Mouse (Mus musculus) limb, embryonic 14.5 days (tissue): ENCODE data around the gene Pdlim4. TPM values are rescaled to one million over a fixed set of nuclear protein-coding genes. Genes with fewer than 3 reads are reported as not detected.

Experiments
- ATAC-seq: fragments of 200-750 bp; cut with Nextera tagmentation; 2 replicates; pipeline ENCODE4 v1.8.0; 2017; ENCODE audit warnings: low read depth, moderate number of reproducible peaks, moderate TSS enrichment; ENCODE audit not compliant: low FRiP score
- DNase-seq: peaks from one replicate; pipeline ENCODE4 v3.0.0-alpha.2; 2015; ENCODE audit warnings: low spot score
- H3K27ac ChIP-seq: fragments of 300-500 bp; sonication (generic); replicated peaks from 2 replicates; pipeline ENCODE4 v1.5.1; 2014; ENCODE audit warnings: low read depth, mild to moderate bottlenecking, low read length, moderate library complexity, mixed read lengths
- H3K27me3 ChIP-seq: fragments of 300-500 bp; sonication (generic); 2 replicates; pipeline ENCODE4 v1.6.1; 2014; ENCODE audit warnings: low read length, mixed read lengths; ENCODE audit not compliant: control insufficient read depth, insufficient read depth
- H3K36me3 ChIP-seq: fragments of 300-500 bp; sonication (generic); 2 replicates; pipeline ENCODE4 v1.6.1; 2014; ENCODE audit warnings: mild to moderate bottlenecking, low read length, moderate library complexity, mixed read lengths; ENCODE audit not compliant: control insufficient read depth, insufficient read depth
- H3K4me1 ChIP-seq: fragments of 300-500 bp; sonication (generic); 2 replicates; pipeline ENCODE4 v1.6.1; 2014; ENCODE audit warnings: antibody characterized with exemption, low read length, mixed read lengths; ENCODE audit not compliant: control insufficient read depth, insufficient read depth
- H3K4me2 ChIP-seq: fragments of 300-500 bp; sonication (generic); replicated peaks from 2 replicates; pipeline ENCODE4 v1.6.1; 2014; ENCODE audit warnings: low read depth, mild to moderate bottlenecking, low read length, moderate library complexity; ENCODE audit not compliant: severe bottlenecking
- H3K4me3 ChIP-seq: fragments of 300-500 bp; sonication (generic); replicated peaks from 2 replicates; pipeline ENCODE4 v1.5.1; 2014; ENCODE audit warnings: low read length
- H3K9ac ChIP-seq: fragments of 300-500 bp; sonication (generic); 2 replicates; pipeline ENCODE4 v1.6.1; 2014; ENCODE audit warnings: mild to moderate bottlenecking, low read depth, low read length, moderate library complexity; ENCODE audit not compliant: severe bottlenecking
- H3K9me3 ChIP-seq: fragments of 300-500 bp; sonication (generic); 2 replicates; pipeline ENCODE4 v1.6.1; 2016; ENCODE audit warnings: low read length; ENCODE audit not compliant: control insufficient read depth
- POLR2A ChIP-seq: fragments of 200-500 bp; IDR thresholded peaks from 2 replicates; pipeline ENCODE4 v1.8.0; 2012; ENCODE audit warnings: inconsistent platforms, mild to moderate bottlenecking, moderate library complexity, borderline replicate concordance; ENCODE audit not compliant: insufficient read depth, insufficient read length; ENCODE audit errors: extremely low read depth
- WGBS: fragments of 180-500 bp; shearing (Covaris S2); extraction: QIAGEN DNeasy Blood & Tissue Kit; methylation state at CpG from one replicate; pipeline ENCODE4 v1.1.7; 2014; 5-methylcytosine and 5-hydroxymethylcytosine counted together
- polyA plus RNA-seq, 2 experiments: library from polyadenylated mRNA; depleted of rRNA in 1 of 2; stranded (reverse) in 1 of 2; unstranded in 1 of 2; fragments of >200 nt; fragmentation: Nextera tagmentation in 1 of 2; extraction: Ambion mirVana in 1 of 2; gene quantifications; 2 replicates each; pipeline versions ENCODE4 v1.2.1 to v1.2.3; 2012 to 2014

Pdlim4 gene
- polyA plus RNA-seq, 2 experiments, result 115 to 129 TPM

DNA sequence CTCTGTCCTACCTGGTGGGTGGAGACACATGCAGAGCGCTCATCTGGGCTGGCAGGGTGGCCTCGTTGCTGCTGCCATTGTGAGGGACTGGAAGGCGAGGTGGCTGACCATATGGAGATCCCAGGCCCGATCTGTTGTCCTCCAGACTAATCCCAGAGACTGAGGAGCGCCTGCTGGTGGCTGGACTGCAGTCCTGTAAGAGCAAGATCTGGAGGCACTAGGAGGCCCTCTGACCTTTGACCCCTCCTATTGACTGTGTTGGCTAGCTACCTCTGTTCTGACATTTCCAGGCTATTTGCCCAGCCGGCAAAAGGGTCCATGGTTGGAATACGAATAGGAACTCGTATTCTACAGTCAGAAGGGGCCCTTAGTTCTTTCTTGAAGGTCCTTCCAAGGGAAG, 12.7 kb downstream of the Pdlim4 start:
- no peak for ATAC-seq

DNA sequence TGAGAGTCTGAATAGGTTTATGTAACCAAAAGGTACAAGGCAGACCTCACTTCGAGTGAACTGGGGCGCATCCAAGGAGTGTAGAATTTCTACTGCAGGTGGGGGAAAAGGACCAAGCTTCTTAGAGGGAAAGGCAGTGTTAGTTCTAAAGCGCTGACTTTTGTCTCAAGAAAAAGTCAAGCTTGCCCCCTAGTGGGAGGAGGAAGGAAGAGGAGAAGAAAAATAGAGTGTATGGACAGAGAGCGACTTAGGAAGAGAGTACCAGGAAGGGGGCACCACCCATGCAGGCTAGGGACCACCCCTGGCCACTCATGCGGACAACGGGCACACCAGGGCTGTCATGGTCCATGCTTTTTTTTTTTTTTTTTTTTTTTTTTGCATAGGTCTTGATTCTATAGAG, 14.6 kb downstream of the Pdlim4 start:
- H3K4me1 ChIP-seq, result peaks cover 27% of the 10 kb centered on the region
- no peak overlapping the region for H3K9ac ChIP-seq
- no peak for TF ChIP-seq POLR2A
- H3K27ac ChIP-seq, result no peak overlapping the region
- peaks cover 48% of the 10 kb centered on the region for H3K36me3 ChIP-seq
- ATAC-seq, result peak; percentile 31; the same call in 1 of the 2 replicates
- WGBS, result 36% methylated on average over 4 of the region's 6 CpGs
- H3K4me3 ChIP-seq, result no peak overlapping the region
- peak; percentile 43 for DNase-seq
- no peaks in the 10 kb centered on the region for H3K27me3 ChIP-seq
- H3K4me2 ChIP-seq, result no peak overlapping the region
- no peaks in the 10 kb centered on the region for H3K9me3 ChIP-seq

More for the DNA sequence above, 12.7 kb downstream of the Pdlim4 start:
- Histone ChIP-seq H3K4me3 (no peak overlapping the region), H3K4me2 (no peak overlapping the region), H3K27me3 (no peaks in the 10 kb centered on the region), H3K9ac (no peak overlapping the region), H3K9me3 (no peaks in the 10 kb centered on the region), H3K4me1 (peaks cover 44% of the 10 kb centered on the region), H3K36me3 (peaks cover 54% of the 10 kb centered on the region), H3K27ac (no peak overlapping the region)
- TF ChIP-seq POLR2A, result no peak
- WGBS, result 58% methylated on average over 8 of the region's 8 CpGs
- no peak for DNase-seq

DNA sequence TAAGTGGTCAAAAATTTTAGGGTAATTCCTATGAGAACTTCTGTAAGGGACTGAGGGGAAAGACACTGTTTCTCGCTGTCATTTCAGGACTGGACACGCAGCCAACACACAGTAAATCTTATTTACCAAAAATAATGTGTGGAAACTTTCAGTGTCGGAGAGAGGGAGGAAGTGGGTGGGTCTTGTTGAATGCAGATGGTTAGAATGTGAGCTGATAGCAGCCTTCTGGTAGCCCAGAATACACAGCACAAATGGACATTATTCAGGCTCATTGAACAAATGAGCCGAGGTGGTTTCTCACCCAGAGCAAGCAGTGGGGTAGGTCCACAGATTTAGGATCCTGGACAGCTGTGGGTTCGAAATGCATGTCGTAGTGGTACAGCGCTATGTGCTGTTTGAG, 15.7 kb downstream of the Pdlim4 start:
- TF ChIP-seq POLR2A, result no peak
- H3K36me3 ChIP-seq, result peaks cover 47% of the 10 kb centered on the region
- H3K4me3 ChIP-seq, result no peak overlapping the region
- peaks cover 15% of the 10 kb centered on the region for H3K4me1 ChIP-seq
- ATAC-seq (no peak), DNase-seq (no peak)
- 90% methylated on average over 7 of the region's 7 CpGs for WGBS
- H3K4me2 ChIP-seq, result no peak overlapping the region
- H3K27me3 ChIP-seq, result no peaks in the 10 kb centered on the region
- no peak overlapping the region for H3K9ac ChIP-seq
- no peaks in the 10 kb centered on the region for H3K9me3 ChIP-seq
- H3K27ac ChIP-seq, result no peak overlapping the region

DNA sequence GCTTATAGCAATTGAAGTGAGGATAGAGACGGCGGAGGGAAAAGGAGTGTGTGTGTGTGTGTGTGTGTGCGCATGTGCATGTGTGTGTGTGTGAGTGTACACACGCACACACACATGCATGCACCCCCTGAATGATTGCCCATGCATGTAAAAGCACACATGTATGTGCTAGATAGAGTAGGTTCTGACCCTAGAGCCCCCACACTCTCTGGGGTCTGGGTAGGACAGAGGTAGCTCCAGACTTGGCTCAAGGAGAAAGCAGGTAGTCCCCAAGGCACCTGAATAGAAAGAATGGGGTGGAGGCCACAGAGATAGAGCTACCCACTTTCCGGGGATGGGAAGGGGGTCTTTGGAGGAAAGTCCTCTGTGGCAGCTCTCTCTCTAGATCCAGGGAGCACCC, 16.7 kb downstream of the Pdlim4 start:
- Histone ChIP-seq H3K4me3 (no peak overlapping the region), H3K27ac (no peak overlapping the region), H3K4me1 (peaks cover 5% of the 10 kb centered on the region), H3K9me3 (no peaks in the 10 kb centered on the region), H3K27me3 (no peaks in the 10 kb centered on the region), H3K9ac (no peak overlapping the region), H3K36me3 (peaks cover 47% of the 10 kb centered on the region), H3K4me2 (no peak overlapping the region)
- 91% methylated on average over 5 of the region's 5 CpGs for WGBS
- no peak for ATAC-seq
- no peak for DNase-seq
- TF ChIP-seq POLR2A, result no peak

DNA sequence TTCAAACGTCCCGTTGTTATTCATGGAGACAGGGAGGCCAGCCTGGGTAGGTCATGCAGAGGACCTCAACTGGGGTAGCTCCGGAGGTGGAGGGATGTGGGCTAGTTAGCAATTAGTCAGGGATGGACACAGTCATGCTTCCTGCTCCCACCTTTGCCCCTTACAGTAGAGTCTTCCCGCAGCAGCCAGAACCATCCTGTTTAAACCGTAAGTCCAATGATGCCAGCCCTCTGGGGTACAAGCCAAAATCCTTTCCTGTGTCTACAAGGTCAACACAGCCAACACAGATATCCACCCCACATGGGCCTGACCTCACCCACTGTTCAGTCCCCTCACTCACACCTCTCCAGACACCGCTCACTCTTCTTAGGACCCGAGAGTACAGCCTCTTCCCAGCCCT, 17.7 kb downstream of the Pdlim4 start:
- no peak overlapping the region for H3K9ac ChIP-seq
- DNase-seq, result no peak
- no peaks in the 10 kb centered on the region for H3K27me3 ChIP-seq
- ATAC-seq, result no peak
- no peak overlapping the region for H3K4me2 ChIP-seq
- H3K9me3 ChIP-seq, result no peaks in the 10 kb centered on the region
- peaks cover 43% of the 10 kb centered on the region for H3K36me3 ChIP-seq
- no peak overlapping the region for H3K4me3 ChIP-seq
- H3K27ac ChIP-seq, result no peak overlapping the region
- 84% methylated on average over 7 of the region's 7 CpGs for WGBS
- H3K4me1 ChIP-seq, result no peaks in the 10 kb centered on the region
- TF ChIP-seq POLR2A, result no peak

DNA sequence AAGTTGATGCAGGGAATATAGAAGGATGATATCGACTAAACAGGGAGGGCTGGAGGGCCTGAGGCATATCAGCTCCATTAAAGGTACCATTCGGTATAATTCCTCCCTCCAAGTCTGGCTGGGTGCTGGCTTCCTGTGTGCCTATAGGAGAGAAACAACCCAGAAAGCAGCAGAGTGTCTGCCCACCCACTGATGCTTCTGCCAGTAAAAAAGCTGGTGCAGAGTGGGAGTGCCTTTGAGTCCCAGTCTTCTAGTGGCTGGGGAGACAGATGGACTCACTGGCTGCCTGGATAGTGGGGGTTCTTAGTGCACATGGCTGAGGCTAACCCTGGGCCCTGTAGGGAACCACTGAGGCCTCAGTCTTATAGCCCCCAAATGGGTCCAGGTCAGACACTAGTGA, 18.6 kb downstream of the Pdlim4 start:
- no peak overlapping the region for H3K27ac ChIP-seq

More for the DNA sequence above, 18.6 kb downstream of the Pdlim4 start:
- no peak for DNase-seq
- no peak overlapping the region for H3K4me3 ChIP-seq
- no peak overlapping the region for H3K4me2 ChIP-seq
- H3K9ac ChIP-seq, result no peak overlapping the region
- no peaks in the 10 kb centered on the region for H3K4me1 ChIP-seq
- TF ChIP-seq POLR2A, result no peak
- no peaks in the 10 kb centered on the region for H3K9me3 ChIP-seq
- ATAC-seq, result no peak
- no peaks in the 10 kb centered on the region for H3K27me3 ChIP-seq
- WGBS, result 78% methylated on average over 2 of the region's 2 CpGs
- peaks cover 34% of the 10 kb centered on the region for H3K36me3 ChIP-seq
